Mouse (Mus musculus): ENCODE data around the gene Kif1bp. TPM values are rescaled to one million over a fixed set of nuclear protein-coding genes. Genes with fewer than 3 reads are reported as not detected.

The Kif1bp gene
- 46.3 TPM for polyA plus RNA-seq (2014; fragmentation: Illumina TruSeq; extraction: RNeasy Lipid Tissue Mini Kit (QIAGEN cat#74804); ENCODE audit: low read depth, low replicate concordance)

GRCm38 (mm10) chr10:62578338-62579100 lies at the start of gene Kif1bp:
Gene Kif1bp (minus strand): TSS chr10:62578457.

GRCm38 (mm10) chr10:62602177-62603040 lies 24.2 kb upstream of the Kif1bp start, which contains the start of gene Ddx21:
Gene Ddx21 (minus strand): TSS chr10:62602281.

GRCm38 (mm10) chr10:62527351-62527750 lies 50.9 kb downstream of the Kif1bp start, which contains the start of gene Srgn:
Gene Srgn (minus strand): TSS chr10:62527451.

Other genes starting within 250 kb of the Kif1bp start
- gene Hk1, start 198.5 kb downstream of the Kif1bp start, polyA plus RNA-seq (2014; fragmentation: Illumina TruSeq; extraction: RNeasy Lipid Tissue Mini Kit (QIAGEN cat#74804); ENCODE audit: low read depth, low replicate concordance) = 1,584 TPM
- not detected for gene Hkdc1, start 156.0 kb downstream of the Kif1bp start, polyA plus RNA-seq (2014; fragmentation: Illumina TruSeq; extraction: RNeasy Lipid Tissue Mini Kit (QIAGEN cat#74804); ENCODE audit: low read depth, low replicate concordance)
- 2.4 TPM for gene 4930507D05Rik, start 129.0 kb downstream of the Kif1bp start, polyA plus RNA-seq (2014; fragmentation: Illumina TruSeq; extraction: RNeasy Lipid Tissue Mini Kit (QIAGEN cat#74804); ENCODE audit: low read depth, low replicate concordance)
- gene Supv3l1, start 128.7 kb downstream of the Kif1bp start, polyA plus RNA-seq (2014; fragmentation: Illumina TruSeq; extraction: RNeasy Lipid Tissue Mini Kit (QIAGEN cat#74804); ENCODE audit: low read depth, low replicate concordance) = 18.8 TPM
- 706 TPM for gene Vps26a, start 91.7 kb downstream of the Kif1bp start, polyA plus RNA-seq (2014; fragmentation: Illumina TruSeq; extraction: RNeasy Lipid Tissue Mini Kit (QIAGEN cat#74804); ENCODE audit: low read depth, low replicate concordance)
- 23.3 TPM for gene Srgn, start 51.0 kb downstream of the Kif1bp start, polyA plus RNA-seq (2014; fragmentation: Illumina TruSeq; extraction: RNeasy Lipid Tissue Mini Kit (QIAGEN cat#74804); ENCODE audit: low read depth, low replicate concordance)
- 52.9 TPM for gene Ddx21, start 23.8 kb upstream of the Kif1bp start, polyA plus RNA-seq (2014; fragmentation: Illumina TruSeq; extraction: RNeasy Lipid Tissue Mini Kit (QIAGEN cat#74804); ENCODE audit: low read depth, low replicate concordance)
- gene Ddx50, start 72.8 kb upstream of the Kif1bp start, polyA plus RNA-seq (2014; fragmentation: Illumina TruSeq; extraction: RNeasy Lipid Tissue Mini Kit (QIAGEN cat#74804); ENCODE audit: low read depth, low replicate concordance) = 165 TPM
- gene Stox1, start 147.7 kb upstream of the Kif1bp start, polyA plus RNA-seq (2014; fragmentation: Illumina TruSeq; extraction: RNeasy Lipid Tissue Mini Kit (QIAGEN cat#74804); ENCODE audit: low read depth, low replicate concordance) = 1.1 TPM
- 181 TPM for gene Ccar1, start 213.8 kb upstream of the Kif1bp start, polyA plus RNA-seq (2014; fragmentation: Illumina TruSeq; extraction: RNeasy Lipid Tissue Mini Kit (QIAGEN cat#74804); ENCODE audit: low read depth, low replicate concordance)

All from testis, adult 10 weeks (tissue).